ENCODE assay signal across 18 mouse cellular contexts in the genomic region with DNA sequence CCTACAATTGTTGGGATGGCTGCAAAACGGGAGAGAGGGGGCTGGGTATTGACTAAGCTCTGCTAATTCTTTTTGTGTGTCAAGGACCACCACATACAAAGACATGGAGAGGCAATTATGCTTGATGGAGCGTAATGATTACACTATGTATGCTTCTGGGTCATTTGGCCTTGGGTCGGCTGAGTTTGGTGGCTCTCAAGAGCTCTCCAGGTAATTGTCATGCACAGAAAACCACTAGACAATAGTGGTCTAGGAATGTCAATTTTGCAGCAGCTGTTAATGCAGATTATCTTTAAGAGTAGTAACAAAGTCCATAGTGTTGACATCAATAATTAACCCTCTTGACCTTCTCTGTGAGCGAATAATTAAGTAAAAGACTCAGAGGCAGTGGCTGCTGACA. TPM values are rescaled to one million over a fixed set of nuclear protein-coding genes. Genes with fewer than 3 reads are reported as not detected.
"Had no signal": no experiment of that assay in that cellular context is flagged by ENCODE, and none has a peak within 500 bp of the region (broad histone marks: within the 10 kb centered on the region; RNA-seq: fewer than 3 reads in every experiment).

No protein-coding gene starts in this region.

- H3K27ac ChIP-seq: left cerebral cortex, adult 2 months; limb, embryonic 10.5 days; liver, embryonic 15.5 days; midbrain, embryonic 10.5 days; neural tube, embryonic 15.5 days; stomach, embryonic 15.5 days had no signal

- H3K27me3 ChIP-seq: liver, embryonic 15.5 days; stomach, embryonic 15.5 days had no signal

- H3K9ac ChIP-seq: liver, embryonic 15.5 days; neural tube, embryonic 15.5 days; stomach, embryonic 15.5 days had no signal

- H3K4me3 ChIP-seq: left cerebral cortex, adult 2 months; limb, embryonic 10.5 days; liver, embryonic 15.5 days; midbrain, embryonic 10.5 days; myocyte; neural tube, embryonic 15.5 days; stomach, embryonic 15.5 days had no signal

- H3K4me1 ChIP-seq: liver, embryonic 15.5 days; neural tube, embryonic 15.5 days; stomach, embryonic 15.5 days had no signal

- DNase-seq: kidney, postnatal 25 days; lung, adult 2 months; lung, postnatal 36 days; midbrain, embryonic 14.5 days; right cerebral cortex, postnatal 4 days; spleen, adult 18-20 months; thymus, adult 2 months; thymus, postnatal 36 days had no signal

- H3K4me2 ChIP-seq: liver, embryonic 11.5 days; liver, embryonic 15.5 days; neural tube, embryonic 15.5 days; stomach, embryonic 15.5 days had no signal

- H3K36me3 ChIP-seq: limb, embryonic 10.5 days; liver, embryonic 15.5 days; midbrain, embryonic 10.5 days; neural tube, embryonic 15.5 days; stomach, embryonic 15.5 days had no signal

- H3K9me3 ChIP-seq: limb, embryonic 10.5 days; liver, embryonic 15.5 days; midbrain, embryonic 10.5 days; neural tube, embryonic 15.5 days; stomach, embryonic 15.5 days had no signal

- ATAC-seq: lung, postnatal 0 days had no signal

RNA-seq across cellular contexts. Expression of gene Cxcr3, which starts 16.1 kb away (rescaled TPM):
- polyA plus RNA-seq: midbrain, embryonic 10.5 days; myocyte had no signal

RNA-seq across cellular contexts. Expression of gene Gm4779, which starts 44.1 kb away (rescaled TPM):
- polyA plus RNA-seq: lung, adult 2 months; lung, postnatal 0 days; midbrain, embryonic 14.5 days; myocyte; neural tube, embryonic 11.5 days; neural tube, embryonic 15.5 days had no signal

RNA-seq across cellular contexts. Expression of gene 8030474K03Rik, which starts 44.3 kb away (rescaled TPM):
- polyA plus RNA-seq: lung, adult 2 months; lung, postnatal 0 days; midbrain, embryonic 10.5 days; midbrain, embryonic 14.5 days; myocyte; neural tube, embryonic 11.5 days; neural tube, embryonic 15.5 days; stomach, embryonic 15.5 days had no signal
